Mouse (Mus musculus) kidney, postnatal 25 days (tissue): ENCODE data around the gene Gpr180.
"Not testable (repeated sequence)": the region's sequence is repeated elsewhere in the genome, so short reads cannot be mapped to it uniquely, and the experiment has no call there.

ENCODE experiments used
- DNase-seq, 2 experiments: peaks; one replicate each; pipeline ENCODE4 v3.0.0; 2021; ENCODE audit warnings: mixed read lengths in 2 of 2

The Gpr180 gene

GRCm38 (mm10) chr14:118136744-118137452 is at the start of gene Gpr180:
Gene Gpr180, plus strand, starts transcription at chr14:118137158.
- DNase-seq = peak; percentile 99

- peak in 1 of 2 experiments; percentile 24 for DNase-seq
Observed at GRCm38 (mm10) chr14:118088437-118089207, 48.3 kb upstream of the Gpr180 start.

GRCm38 (mm10) chr14:118089215-118089805 is 47.6 kb upstream of the Gpr180 start:
- peak; percentile 93 to 95 for DNase-seq

GRCm38 (mm10) chr14:118089806-118090392 is 47.1 kb upstream of the Gpr180 start:
- peak in 1 of 2 experiments; percentile 46 for DNase-seq

- no peak for DNase-seq
Observed at GRCm38 (mm10) chr14:118098265-118098664, 38.7 kb upstream of the Gpr180 start.

- DNase-seq = no peak
Observed at GRCm38 (mm10) chr14:118101227-118101990, 35.5 kb upstream of the Gpr180 start.

- not testable (repeated sequence) for DNase-seq
Observed at GRCm38 (mm10) chr14:118107479-118107878, 29.5 kb upstream of the Gpr180 start.

- DNase-seq = no peak
Observed at GRCm38 (mm10) chr14:118113116-118113515, 23.8 kb upstream of the Gpr180 start.

- no peak for DNase-seq
Observed at GRCm38 (mm10) chr14:118124129-118124528, 12.8 kb upstream of the Gpr180 start.

GRCm38 (mm10) chr14:118124771-118125170 is 12.2 kb upstream of the Gpr180 start:
- peak in 1 of 2 experiments; percentile 16 for DNase-seq

GRCm38 (mm10) chr14:118126301-118126700 is 10.7 kb upstream of the Gpr180 start:
- DNase-seq = no peak

GRCm38 (mm10) chr14:118131472-118131871 is 5.5 kb upstream of the Gpr180 start:
- no peak for DNase-seq

- DNase-seq = no peak
Observed at GRCm38 (mm10) chr14:118131931-118132641, 4.9 kb upstream of the Gpr180 start.

GRCm38 (mm10) chr14:118132642-118132977 is 4.3 kb upstream of the Gpr180 start, which contains the start of gene Tgds:
Gene Tgds, minus strand, starts transcription at chr14:118132755.
- peak; percentile 100 for DNase-seq

GRCm38 (mm10) chr14:118137487-118137886 is 529 bp downstream of the Gpr180 start:
- DNase-seq = peak in 1 of 2 experiments; percentile 23

- no peak for DNase-seq
Observed at GRCm38 (mm10) chr14:118142283-118142682, 5.3 kb downstream of the Gpr180 start.

- no peak for DNase-seq
Observed at GRCm38 (mm10) chr14:118148046-118148445, 11.1 kb downstream of the Gpr180 start.

GRCm38 (mm10) chr14:118148554-118148953 is 11.6 kb downstream of the Gpr180 start:
- DNase-seq = no peak

GRCm38 (mm10) chr14:118150656-118151551 is 13.9 kb downstream of the Gpr180 start:
- DNase-seq = no peak

GRCm38 (mm10) chr14:118151651-118152293 is 14.8 kb downstream of the Gpr180 start:
- DNase-seq = peak; percentile 16 to 50
